Mouse (Mus musculus) adrenal gland, postnatal 4 days (tissue): ENCODE measurements around the gene Rpl32. TPM values are rescaled to one million over a fixed set of nuclear protein-coding genes. Genes with fewer than 3 reads are reported as not detected.
A peak's percentile ranks its signal among the peaks of the same experiment; 100 is the strongest.

Experiments used
- DNase-seq, 2 experiments: peaks; one replicate each; pipeline ENCODE4 v3.0.0; 2021 to 2022; ENCODE audit warnings: low spot score in 2 of 2, mixed read lengths in 2 of 2
- total RNA-seq, 2 experiments: library from RNA; stranded (reverse); gene quantifications; 2 replicates each; pipeline ENCODE4 v1.2.3; 2021

Gene Rpl32
- total RNA-seq, 2 experiments from 2014 or later: 1,843 to 1,894 TPM

DNA sequence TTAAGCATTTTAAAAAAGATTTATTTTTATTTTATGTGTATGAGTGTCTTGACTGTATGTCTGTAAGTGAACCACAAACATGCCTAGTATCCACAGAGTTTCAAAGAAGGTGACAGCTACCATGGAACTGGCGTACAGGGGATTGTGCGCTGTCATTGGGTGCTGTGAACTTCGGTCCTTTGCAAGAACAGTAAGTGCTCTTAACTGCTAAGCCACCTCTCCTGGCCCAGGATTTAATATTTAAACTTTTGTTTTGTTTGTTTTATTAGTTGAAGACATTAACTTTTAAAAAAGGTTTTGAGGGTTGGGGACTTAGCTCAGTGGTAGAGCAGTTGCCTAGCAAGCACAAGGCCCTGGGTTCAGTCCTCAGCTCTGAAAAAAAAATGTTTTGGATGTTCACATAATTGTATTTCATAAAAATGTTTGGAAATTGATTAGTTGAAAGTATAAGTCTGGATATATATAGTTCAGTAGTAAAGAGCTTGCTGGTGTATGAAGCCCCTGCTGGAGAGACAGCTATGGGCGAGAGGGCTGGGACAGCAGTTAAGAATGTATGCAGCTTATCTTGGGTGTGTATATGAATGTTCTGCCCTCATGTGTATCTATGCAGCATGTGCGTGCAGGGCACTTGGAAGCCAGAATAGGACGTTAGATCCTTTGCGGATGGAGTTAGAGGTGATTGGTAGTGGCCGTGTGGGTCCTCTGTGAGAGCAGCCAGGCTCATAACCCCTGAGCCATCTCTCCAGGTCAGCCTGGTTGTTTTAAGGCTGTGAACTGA, 12.9 kb upstream of the Rpl32 start:
- no peak for DNase-seq

DNA sequence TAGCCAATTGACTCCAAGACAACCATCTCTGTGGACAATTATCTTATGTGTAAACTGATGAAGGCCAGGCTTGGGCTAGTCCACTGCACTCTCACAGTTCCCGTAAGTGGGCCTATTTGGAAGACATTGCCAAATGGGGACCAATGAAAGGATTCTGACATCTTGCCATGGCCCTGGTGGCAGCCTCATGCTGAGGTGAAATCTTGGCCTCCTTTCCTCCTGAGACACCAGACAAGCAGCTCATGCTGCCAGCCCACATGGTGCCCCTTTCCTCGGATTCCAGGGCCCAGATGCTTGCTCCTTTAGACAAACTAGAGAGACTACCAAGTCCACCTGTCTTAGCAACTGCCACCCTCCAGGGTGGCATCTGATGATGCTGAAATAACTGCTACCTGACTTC, 9.6 kb upstream of the Rpl32 start:
- no peak for DNase-seq

DNA sequence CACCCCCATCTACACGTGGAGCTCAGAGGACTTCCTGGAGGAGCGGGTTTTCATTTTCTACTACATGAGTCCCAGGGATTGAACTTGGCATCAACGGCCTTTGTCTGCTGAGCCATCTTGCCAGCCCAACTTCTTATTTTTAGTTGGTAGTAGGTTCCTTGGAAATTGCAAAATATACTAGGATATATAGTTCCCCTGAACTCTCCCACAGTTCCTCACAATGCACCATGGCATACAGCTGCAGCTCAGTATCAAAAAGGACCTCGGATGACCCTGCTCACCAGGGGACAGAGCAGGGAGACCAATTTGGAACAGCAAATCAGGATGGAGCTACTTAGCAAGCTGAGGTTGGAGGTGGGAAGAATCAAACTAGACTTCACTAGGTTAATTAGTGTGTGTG, 6.5 kb upstream of the Rpl32 start:
- no peak for DNase-seq

DNA sequence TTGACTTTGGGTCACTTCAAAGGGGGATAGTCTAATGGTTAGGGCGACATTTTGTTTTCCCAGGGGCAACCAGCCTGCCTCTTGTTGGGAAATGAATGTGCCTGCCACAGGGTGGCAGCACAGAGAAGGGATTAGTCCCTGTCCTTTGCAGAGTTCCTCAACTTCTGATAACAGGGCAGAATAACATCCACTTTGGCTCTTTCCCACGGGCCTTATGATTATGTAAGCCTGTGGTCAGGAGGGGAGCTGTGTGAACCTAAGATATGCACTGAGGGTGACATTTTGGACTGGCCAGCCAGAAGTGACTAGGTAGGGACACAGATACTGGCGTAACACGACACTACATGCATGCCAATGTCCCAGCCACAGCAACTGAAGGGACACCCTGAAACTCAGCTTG, 5.6 kb upstream of the Rpl32 start:
- DNase-seq: peak in 1 of 2 experiments; percentile 53

DNA sequence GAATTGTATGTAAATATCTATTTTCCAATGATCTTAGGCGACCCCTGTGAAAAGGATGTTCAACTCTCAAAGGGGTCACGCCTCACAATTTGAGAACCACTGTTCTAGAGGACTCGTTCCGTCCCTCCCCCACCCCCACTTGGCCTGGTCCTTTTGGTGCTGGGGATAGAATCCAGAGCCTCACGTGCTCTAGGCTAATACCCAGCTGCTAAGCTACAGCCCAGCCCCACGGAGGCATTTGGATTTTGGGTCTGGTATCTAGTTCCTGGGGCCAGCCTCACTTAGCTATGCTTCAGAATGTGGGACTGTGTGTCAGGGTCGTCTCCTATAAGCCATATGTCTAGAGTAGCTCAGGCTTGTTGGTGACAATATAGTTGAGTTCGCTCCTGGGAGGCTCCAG, 3.1 kb upstream of the Rpl32 start:
- DNase-seq: no peak

DNA sequence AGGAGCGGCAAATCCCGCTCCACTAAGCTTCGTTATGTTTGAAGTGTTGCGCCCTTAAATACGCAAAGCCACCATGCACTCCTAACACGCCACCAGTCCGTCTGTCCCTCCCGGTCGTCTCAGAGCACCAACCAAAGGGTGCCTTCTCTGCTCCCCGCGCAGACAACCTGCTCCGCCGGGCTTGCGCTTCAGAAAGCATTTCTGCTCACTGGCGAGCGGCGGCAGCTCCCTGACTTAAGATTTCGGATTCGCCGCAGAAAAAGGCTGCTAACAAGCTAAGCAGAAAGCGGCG, 405 bp downstream of the Rpl32 start:
- DNase-seq: peak in 1 of 2 experiments; percentile 37

DNA sequence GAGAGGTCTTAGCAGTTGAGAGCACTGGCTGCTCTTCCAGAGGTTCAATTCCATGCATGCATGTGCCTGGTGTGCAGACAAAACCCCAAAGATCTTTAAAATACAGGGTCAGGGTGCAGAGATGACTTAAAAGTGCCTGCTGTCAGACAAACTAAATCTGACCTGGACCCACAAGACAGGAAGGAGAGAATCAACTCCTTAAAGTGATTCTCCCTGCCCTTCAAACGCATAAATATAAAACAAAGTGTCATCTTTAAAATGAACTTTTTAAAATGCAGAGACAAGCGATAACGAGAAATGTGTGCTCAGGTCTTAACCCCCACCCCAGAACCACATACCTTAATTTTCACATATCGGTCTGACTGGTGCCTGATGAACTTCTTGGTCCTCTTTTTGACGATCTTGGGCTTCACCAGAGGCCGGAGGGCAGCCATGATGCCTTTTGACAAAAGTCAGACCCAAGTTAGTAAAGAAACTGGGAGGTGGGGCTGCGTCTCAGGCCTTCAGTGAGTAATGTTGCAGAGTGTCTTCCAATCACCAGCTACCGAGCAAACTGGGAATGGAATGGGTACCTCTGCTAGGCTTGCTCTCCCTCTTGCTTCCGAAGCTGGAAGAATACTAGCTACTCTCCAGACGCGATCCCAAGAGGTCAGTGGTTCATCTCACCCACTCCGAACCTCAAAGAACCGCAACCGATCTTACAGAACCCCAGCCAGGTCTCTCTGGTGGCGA, 917 bp downstream of the Rpl32 start:
- DNase-seq: no peak

DNA sequence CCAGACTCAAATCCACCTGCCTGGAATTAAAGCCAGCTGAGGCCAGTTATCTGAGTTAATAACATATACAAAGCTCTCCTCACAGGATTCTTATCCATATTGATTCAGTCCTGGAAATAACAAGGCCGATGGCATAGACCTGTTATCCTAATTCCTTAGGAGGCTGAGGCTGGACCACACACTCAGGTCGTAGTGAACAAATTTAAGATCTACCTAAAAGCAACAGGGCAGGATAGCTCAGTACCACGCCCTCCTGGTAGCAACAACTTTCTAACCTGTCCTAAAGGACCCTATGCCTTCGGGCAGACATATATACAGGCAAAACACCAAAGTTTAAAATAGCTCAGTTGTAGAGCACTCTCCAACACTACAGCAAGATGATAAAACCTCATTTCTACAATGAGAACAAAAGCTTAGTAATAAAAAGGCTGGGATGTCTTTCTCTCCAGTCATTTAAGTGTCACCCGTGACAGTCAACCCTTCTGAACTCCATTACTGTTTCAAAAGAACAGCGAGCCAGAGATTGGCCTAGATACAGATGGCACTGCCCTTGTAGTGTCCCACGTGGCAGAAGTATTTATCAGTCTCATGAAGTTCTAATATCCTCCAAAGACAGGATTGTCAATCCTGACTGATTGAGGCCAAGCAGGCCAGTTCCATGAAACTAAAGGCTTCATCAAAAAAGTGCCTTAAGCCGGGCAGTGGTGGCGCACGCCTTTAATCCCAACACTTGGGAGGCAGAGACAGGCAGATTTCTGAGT, 3.9 kb downstream of the Rpl32 start:
- no peak for DNase-seq

DNA sequence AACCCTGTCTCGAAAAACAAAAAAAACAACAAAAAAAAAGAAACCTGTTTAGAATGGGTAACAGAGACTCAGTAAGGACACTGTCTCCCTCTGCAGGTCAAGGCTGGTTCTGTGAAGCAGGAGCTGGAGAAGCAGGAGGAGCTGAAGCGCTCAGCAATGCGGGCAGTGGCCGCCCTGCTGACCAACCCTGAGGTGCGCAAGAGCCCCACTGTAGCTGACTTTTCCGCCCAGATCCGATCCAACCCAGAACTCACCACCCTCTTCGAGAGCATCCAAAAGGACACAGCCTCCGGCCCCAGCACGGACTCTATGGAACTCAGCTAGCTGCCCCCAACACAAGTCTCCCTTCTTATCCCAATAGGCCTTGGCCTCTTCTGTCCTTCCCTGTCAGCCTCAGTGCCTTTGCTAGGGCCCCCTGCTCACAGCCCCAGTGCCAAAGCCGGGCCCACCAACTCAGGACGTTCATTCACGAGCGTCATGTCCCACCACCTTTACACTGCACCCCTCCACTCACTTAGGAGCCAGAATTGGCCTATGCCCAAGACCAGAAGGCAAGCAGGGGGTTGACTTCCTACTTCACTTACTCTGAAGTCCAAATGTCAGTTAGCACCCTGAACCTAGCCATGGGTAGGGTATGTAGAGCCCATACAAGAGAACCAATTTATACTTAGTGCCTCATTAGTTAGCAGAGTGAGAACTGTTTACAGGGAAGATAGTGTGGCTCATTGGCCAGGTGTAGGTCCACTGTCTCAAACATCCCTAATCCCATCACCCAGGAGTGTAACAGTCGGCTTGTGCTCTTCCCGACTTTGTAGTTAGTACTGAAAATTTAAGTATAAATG, 4.8 kb downstream of the Rpl32 start:
- DNase-seq: peak in 1 of 2 experiments; percentile 59

DNA sequence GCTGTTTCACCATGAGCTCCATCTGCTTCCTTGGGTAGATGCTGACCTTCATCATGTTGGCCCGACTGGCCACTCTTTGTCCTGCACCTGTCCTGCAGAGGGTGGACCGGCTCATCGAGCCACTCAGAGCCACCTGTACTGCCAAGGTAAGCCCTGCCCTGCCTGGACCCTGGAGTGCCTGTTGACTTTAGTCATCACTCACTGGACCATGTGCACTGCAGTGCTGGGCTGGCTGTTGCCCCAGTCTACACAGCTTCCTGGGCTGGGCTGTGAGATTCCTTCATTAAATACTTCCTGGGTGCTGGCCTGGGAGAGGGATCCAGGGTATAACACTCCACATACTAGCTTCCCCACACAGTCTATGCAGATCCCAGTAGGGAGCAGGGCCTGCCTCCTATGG, 6.7 kb downstream of the Rpl32 start:
- DNase-seq: no peak

DNA sequence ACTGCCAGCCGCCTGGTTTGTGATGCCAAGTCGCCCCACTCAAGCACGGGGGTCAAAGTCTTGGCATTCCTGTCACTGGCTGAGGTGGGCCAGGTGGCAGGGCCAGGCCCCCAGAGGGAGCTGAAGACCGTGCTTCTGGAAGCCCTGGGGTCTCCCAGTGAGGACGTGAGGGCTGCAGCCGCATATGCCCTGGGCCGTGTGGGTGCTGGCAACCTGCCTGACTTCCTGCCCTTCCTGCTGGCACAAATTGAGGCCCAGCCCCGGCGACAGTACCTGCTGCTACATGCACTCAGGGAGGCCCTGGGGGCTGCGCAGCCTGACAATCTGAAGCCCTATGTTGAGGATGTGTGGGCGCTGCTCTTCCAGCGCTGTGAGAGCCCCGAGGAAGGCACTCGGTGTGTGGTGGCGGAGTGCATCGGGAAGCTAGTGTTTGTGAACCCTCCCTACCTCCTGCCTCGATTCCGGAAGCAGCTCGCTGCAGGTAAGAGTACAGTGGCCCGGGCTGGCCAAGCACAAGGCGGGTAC, 15.8 kb downstream of the Rpl32 start:
- no peak for DNase-seq

DNA sequence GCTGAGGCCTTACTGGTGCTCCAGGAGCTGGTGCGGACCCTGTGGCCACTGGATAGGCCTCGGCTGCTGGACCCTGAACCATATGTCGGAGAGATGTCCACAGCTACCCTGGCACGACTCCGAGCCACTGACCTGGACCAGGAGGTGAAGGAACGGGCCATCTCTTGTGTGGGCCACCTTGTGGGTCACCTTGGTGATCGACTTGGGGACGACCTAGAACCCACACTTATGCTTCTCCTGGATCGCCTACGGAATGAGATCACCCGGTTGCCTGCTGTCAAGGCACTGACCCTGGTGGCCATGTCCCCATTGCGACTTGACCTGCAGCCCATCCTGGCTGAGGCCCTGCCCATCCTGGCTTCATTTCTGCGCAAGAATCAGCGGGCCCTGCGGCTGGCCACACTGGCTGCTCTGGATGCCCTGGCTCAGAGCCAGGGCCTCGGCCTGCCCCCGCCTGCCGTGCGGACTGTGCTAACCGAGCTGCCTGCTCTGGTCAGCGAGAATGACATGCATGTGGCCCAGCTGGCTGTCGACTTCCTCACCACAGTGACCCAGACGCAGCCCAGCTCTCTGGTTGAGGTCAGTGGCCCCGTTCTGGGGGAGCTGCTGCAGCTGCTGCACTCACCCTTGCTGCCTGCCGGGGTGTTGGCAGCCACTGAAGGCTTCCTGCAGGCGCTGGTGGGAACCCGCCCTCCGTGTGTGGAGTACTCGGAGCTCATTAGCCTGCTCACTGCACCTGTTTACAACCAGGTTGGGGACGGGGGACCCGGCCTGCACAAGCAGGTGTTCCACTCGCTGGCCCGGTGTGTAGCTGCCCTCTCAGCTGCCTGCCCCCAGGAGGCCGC, 16.5 kb downstream of the Rpl32 start:
- no peak for DNase-seq

DNA sequence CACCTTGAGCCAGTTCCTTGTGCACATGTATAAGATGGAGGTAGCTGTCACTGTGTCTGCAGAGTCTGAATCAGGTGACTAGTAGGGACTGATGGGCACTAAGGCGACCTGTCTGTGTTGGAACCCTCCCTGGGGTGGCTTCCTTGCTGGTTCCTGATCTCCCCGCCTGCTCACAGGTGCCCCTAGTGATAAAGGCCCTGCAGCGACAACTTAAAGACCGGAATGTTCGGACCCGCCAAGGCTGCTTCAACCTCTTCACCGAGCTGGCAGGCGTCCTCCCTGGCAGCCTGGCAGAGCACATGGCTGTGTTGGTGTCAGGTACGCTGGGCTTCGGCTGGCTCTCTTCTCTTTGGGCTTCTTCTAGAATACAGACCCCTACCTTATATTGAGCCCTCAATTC, 17.5 kb downstream of the Rpl32 start:
- DNase-seq: no peak

DNA sequence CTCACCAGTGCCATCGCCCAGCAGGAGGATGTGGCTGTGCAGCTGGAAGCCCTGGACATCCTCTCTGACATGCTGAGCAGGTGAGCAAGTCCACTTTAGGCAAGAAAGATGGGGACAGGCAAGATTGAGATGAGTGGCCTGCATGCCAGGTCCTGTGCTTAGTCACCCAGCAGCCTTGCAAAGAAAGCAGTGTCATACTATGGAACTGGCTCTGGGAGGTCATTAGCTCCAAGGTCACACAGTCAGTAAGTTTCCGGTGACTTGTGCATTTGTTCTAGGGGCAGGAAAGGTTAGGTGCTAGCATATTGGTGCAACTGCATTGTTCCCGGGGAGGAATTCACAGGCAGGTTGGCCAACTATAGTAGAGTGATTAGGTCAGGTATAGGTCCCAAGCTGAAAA, 25.8 kb downstream of the Rpl32 start:
- DNase-seq: no peak

DNA sequence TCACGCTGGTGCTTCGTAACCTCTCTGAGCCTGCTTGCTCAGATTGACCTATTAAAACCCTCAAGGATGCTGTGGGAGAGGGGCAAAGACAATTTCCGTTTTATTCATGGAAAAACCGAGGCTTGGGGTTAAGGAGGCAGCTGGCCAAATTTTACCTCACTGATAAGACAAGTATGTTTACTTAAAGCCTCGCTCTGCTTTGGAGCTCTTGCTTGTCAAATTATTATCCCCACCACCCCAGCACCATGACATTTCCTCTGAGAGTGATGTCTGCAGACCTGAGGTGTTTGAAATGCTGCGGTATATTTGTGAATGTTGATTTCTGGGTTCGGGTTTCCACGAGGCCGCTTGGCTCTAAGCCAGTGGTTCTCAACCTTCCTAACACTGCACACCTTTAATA, 32.2 kb downstream of the Rpl32 start:
- DNase-seq: no peak

DNA sequence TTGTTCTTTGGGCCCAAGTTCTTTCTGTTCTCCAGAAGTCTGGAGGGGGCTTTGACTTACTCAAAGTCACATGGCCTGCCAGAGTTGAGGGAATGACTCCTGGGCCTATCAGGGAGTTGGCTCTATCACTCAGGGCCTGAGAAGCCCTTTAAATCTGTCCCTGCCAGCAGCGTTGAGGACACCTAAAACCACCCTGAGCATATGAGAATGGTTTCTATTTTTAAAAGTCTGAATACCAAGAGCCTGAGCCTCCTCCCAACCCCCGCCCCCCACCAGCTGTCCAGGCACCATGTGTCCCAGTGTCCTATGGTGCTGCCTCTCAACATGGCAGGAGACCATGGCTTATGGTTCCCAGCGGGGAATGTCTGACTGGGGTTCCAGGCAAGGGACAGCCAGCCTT, 32.7 kb downstream of the Rpl32 start:
- no peak for DNase-seq

DNA sequence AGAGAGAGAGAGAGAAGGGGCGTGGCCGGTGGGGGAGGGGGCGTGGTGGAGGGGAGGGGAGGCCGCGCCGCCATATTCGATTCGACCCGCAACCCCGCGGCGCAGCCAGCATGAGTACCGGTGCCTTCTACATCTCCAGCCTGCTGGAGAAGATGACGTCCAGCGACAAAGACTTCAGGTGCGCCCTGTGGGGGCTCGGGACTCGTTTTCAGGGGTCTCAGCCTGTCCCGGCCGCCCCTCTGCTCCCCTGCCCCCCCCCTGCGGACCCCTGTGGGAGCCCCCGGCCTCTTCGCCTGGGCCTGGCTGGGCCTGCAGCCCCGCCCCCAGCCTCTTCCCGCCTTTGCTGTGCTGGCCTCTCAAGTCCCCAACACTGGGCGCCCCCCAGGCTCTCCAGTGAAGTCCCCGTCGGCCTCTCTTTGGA, 34.0 kb downstream of the Rpl32 start, which contains the start of gene Cand2:
TSS of gene Cand2 (plus strand) at position 38 of the 421 bp plus-strand sequence.
- DNase-seq: peak in 1 of 2 experiments; percentile 28

DNA sequence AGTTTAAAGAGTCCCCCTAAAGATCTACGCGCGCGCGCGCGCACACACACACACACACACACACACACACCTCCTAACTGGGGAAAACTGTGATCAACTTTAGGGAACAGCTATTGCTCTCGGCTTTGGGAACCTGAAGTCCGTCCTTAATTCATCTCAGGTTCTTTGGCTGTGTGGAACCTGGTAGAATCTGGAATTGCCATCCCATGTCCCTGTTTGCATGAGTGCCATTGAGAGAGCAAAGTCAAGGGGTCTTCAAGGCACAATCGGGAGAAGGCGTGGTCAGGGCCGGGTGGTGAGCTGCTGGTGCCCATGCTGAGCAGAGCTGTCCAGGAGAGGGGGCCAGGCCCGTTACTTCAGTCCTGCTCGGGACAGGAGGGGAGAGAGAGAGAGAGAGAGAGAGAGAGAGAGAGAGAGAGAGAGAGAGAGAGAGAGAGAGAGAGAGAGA, 34.6 kb downstream of the Rpl32 start:
- peak in 1 of 2 experiments; percentile 25 for DNase-seq

DNA sequence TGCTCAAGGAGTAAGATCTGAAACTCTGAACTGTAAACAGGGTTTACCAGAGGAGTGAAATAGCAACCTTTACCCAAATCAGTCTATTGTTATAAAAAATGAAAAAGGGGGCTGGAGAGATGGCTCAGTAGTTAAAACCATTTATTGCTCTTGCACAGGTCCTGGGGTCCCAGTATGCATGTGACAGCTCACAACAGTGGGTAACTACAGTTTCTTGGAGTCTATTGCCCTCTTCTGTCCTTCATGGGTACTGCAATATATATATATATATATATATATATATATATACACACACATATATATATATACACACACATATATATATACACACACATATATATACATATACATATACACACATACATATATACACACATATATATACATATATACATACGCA, 35.9 kb downstream of the Rpl32 start:
- no peak for DNase-seq

DNA sequence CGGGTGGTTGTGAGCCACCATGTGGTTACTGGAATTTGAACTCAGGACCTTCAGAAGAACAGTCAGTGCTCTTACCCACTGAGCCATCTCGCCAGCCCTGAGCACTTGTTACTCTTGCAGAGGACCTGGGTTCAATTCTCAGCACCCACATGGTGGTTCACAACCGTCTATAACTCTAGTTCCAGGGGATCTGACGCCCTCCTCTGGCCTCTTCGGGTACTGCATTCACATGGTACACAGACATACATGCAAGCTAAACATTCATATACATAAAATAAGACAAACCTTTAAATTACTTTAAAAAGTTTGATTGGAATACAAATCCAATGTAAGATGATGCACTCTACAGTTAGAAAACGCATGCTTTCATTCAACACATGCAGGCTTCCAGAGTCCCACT, 36.3 kb downstream of the Rpl32 start:
- no peak for DNase-seq
